Mouse (Mus musculus): ENCODE measurements around the gene Olfr1443. TPM values are rescaled to one million over a fixed set of nuclear protein-coding genes. Genes with fewer than 3 reads are reported as not detected.
"Not testable (repeated sequence)": the region's sequence is repeated elsewhere in the genome, so short reads cannot be mapped to it uniquely, and the experiment has no call there.

Olfr1443 gene
- polyA plus RNA-seq, 1 experiment from 2014 or later, result not detected

GRCm38 (mm10) chr19:12685231-12685630 is 7.3 kb downstream of the Olfr1443 start:
- H3K4me2 ChIP-seq, result no peak overlapping the region
- no peak overlapping the region for H3K4me3 ChIP-seq
- H3K9me3 ChIP-seq (replicated peaks), result no peaks in the 10 kb centered on the region
- no peak overlapping the region for H3K27ac ChIP-seq (ENCODE audit: poor library complexity, severe bottlenecking)
- H3K9ac ChIP-seq, result no peak overlapping the region
- ATAC-seq (ENCODE audit: insufficient number of reproducible peaks, low FRiP score), result no peak
- no peaks in the 10 kb centered on the region for H3K27me3 ChIP-seq (replicated peaks)
- H3K4me1 ChIP-seq (replicated peaks), result no peaks in the 10 kb centered on the region
- H3K36me3 ChIP-seq, result no peaks in the 10 kb centered on the region

GRCm38 (mm10) chr19:12695590-12695989 is 17.7 kb downstream of the Olfr1443 start, which contains the start of gene Keg1:
TSS of gene Keg1 (plus strand) at chr19:12695786.
- no peak within 1 kb of the TSS for H3K4me2 ChIP-seq
- no peaks in the 10 kb centered on the region for H3K4me1 ChIP-seq (replicated peaks)
- ATAC-seq (ENCODE audit: insufficient number of reproducible peaks, low FRiP score), result no peak
- 68% methylated on average over 3 of the region's 3 CpGs for WGBS
- H3K9me3 ChIP-seq (replicated peaks), result no peaks in the 10 kb centered on the region
- H3K36me3 ChIP-seq, result no peaks in the 10 kb centered on the region
- H3K9ac ChIP-seq, result no peak within 1 kb of the TSS
- H3K27ac ChIP-seq (ENCODE audit: poor library complexity, severe bottlenecking), result no peak within 1 kb of the TSS
- no peak within 1 kb of the TSS for H3K4me3 ChIP-seq
- H3K27me3 ChIP-seq (replicated peaks), result no peaks in the 10 kb centered on the region

- Histone ChIP-seq H3K4me1 (replicated peaks) (no peaks in the 10 kb centered on the region), H3K9ac (no peak overlapping the region), H3K4me2 (no peak overlapping the region), H3K27me3 (replicated peaks) (no peaks in the 10 kb centered on the region), H3K27ac (ENCODE audit: poor library complexity, severe bottlenecking) (no peak overlapping the region), H3K36me3 (no peaks in the 10 kb centered on the region), H3K9me3 (replicated peaks) (no peaks in the 10 kb centered on the region), H3K4me3 (no peak overlapping the region)
- no peak for ATAC-seq (ENCODE audit: insufficient number of reproducible peaks, low FRiP score)
Measured at GRCm38 (mm10) chr19:12696221-12696620, 18.3 kb downstream of the Olfr1443 start.

- no peaks in the 10 kb centered on the region for H3K27me3 ChIP-seq (replicated peaks)
- no peaks in the 10 kb centered on the region for H3K4me1 ChIP-seq (replicated peaks)
- H3K36me3 ChIP-seq, result no peaks in the 10 kb centered on the region
- no peak overlapping the region for H3K9ac ChIP-seq
- no peak overlapping the region for H3K4me3 ChIP-seq
- no peaks in the 10 kb centered on the region for H3K9me3 ChIP-seq (replicated peaks)
- H3K4me2 ChIP-seq, result no peak overlapping the region
- H3K27ac ChIP-seq (ENCODE audit: poor library complexity, severe bottlenecking), result no peak overlapping the region
- ATAC-seq (ENCODE audit: insufficient number of reproducible peaks, low FRiP score), result no peak
- 74% methylated on average over 2 of the region's 2 CpGs for WGBS
Measured at GRCm38 (mm10) chr19:12708458-12708857, 30.5 kb downstream of the Olfr1443 start.

- no peak overlapping the region for H3K27ac ChIP-seq (ENCODE audit: poor library complexity, severe bottlenecking)
- H3K9me3 ChIP-seq (replicated peaks), result no peaks in the 10 kb centered on the region
- ATAC-seq (ENCODE audit: insufficient number of reproducible peaks, low FRiP score), result no peak
- H3K4me1 ChIP-seq (replicated peaks), result no peaks in the 10 kb centered on the region
- no peak overlapping the region for H3K4me2 ChIP-seq
- no peak overlapping the region for H3K9ac ChIP-seq
- H3K4me3 ChIP-seq, result no peak overlapping the region
- no peaks in the 10 kb centered on the region for H3K36me3 ChIP-seq
- no peaks in the 10 kb centered on the region for H3K27me3 ChIP-seq (replicated peaks)
Measured at GRCm38 (mm10) chr19:12708986-12709385, 31.1 kb downstream of the Olfr1443 start.

- no peak overlapping the region for H3K9ac ChIP-seq
- H3K27ac ChIP-seq (ENCODE audit: poor library complexity, severe bottlenecking), result no peak overlapping the region
- no peak for ATAC-seq (ENCODE audit: insufficient number of reproducible peaks, low FRiP score)
- H3K4me2 ChIP-seq, result no peak overlapping the region
- H3K36me3 ChIP-seq, result no peaks in the 10 kb centered on the region
- no peaks in the 10 kb centered on the region for H3K27me3 ChIP-seq (replicated peaks)
- no peak overlapping the region for H3K4me3 ChIP-seq
- no peaks in the 10 kb centered on the region for H3K4me1 ChIP-seq (replicated peaks)
- WGBS, result 73% methylated on average over 6 of the region's 6 CpGs
- no peaks in the 10 kb centered on the region for H3K9me3 ChIP-seq (replicated peaks)
Measured at GRCm38 (mm10) chr19:12719189-12719588, 41.3 kb downstream of the Olfr1443 start.

GRCm38 (mm10) chr19:12720463-12720862 is 42.6 kb downstream of the Olfr1443 start:
- Histone ChIP-seq H3K36me3 (no peaks in the 10 kb centered on the region), H3K4me3 (no peak overlapping the region), H3K4me2 (no peak overlapping the region), H3K4me1 (replicated peaks) (no peaks in the 10 kb centered on the region), H3K9me3 (replicated peaks) (no peaks in the 10 kb centered on the region), H3K27ac (ENCODE audit: poor library complexity, severe bottlenecking) (no peak overlapping the region), H3K27me3 (replicated peaks) (no peaks in the 10 kb centered on the region), H3K9ac (no peak overlapping the region)
- WGBS, result 60% methylated on average over 2 of the region's 2 CpGs
- no peak for ATAC-seq (ENCODE audit: insufficient number of reproducible peaks, low FRiP score)

- not testable (repeated sequence) for ATAC-seq (ENCODE audit: insufficient number of reproducible peaks, low FRiP score); H3K27me3 ChIP-seq (replicated peaks); H3K4me2 ChIP-seq; H3K9me3 ChIP-seq (replicated peaks); H3K4me1 ChIP-seq (replicated peaks); H3K36me3 ChIP-seq; H3K9ac ChIP-seq; H3K27ac ChIP-seq (ENCODE audit: poor library complexity, severe bottlenecking); H3K4me3 ChIP-seq
- 78% methylated on average over 5 of the region's 5 CpGs for WGBS
Measured at GRCm38 (mm10) chr19:12720919-12721318, 43.0 kb downstream of the Olfr1443 start.

- not testable (repeated sequence) for H3K9me3 ChIP-seq (replicated peaks); H3K27me3 ChIP-seq (replicated peaks); H3K4me1 ChIP-seq (replicated peaks); H3K4me3 ChIP-seq; H3K9ac ChIP-seq; H3K4me2 ChIP-seq; ATAC-seq (ENCODE audit: insufficient number of reproducible peaks, low FRiP score); H3K36me3 ChIP-seq; H3K27ac ChIP-seq (ENCODE audit: poor library complexity, severe bottlenecking)
- 80% methylated on average over 7 of the region's 7 CpGs for WGBS
Measured at GRCm38 (mm10) chr19:12721596-12721995, 43.7 kb downstream of the Olfr1443 start.

GRCm38 (mm10) chr19:12722308-12722707 is 44.4 kb downstream of the Olfr1443 start:
- H3K27ac ChIP-seq (ENCODE audit: poor library complexity, severe bottlenecking), result no peak overlapping the region
- H3K36me3 ChIP-seq, result no peaks in the 10 kb centered on the region
- ATAC-seq (ENCODE audit: insufficient number of reproducible peaks, low FRiP score), result no peak
- H3K4me2 ChIP-seq, result no peak overlapping the region
- H3K4me1 ChIP-seq (replicated peaks), result no peaks in the 10 kb centered on the region
- no peak overlapping the region for H3K9ac ChIP-seq
- no peak overlapping the region for H3K4me3 ChIP-seq
- WGBS, result 54% methylated on average over 2 of the region's 3 CpGs
- no peaks in the 10 kb centered on the region for H3K27me3 ChIP-seq (replicated peaks)
- H3K9me3 ChIP-seq (replicated peaks), result no peaks in the 10 kb centered on the region

GRCm38 (mm10) chr19:12725851-12726250 is 47.9 kb downstream of the Olfr1443 start:
- no peak for ATAC-seq (ENCODE audit: insufficient number of reproducible peaks, low FRiP score)
- H3K36me3 ChIP-seq, result no peaks in the 10 kb centered on the region
- no peak overlapping the region for H3K9ac ChIP-seq
- H3K9me3 ChIP-seq (replicated peaks), result no peaks in the 10 kb centered on the region
- H3K27ac ChIP-seq (ENCODE audit: poor library complexity, severe bottlenecking), result no peak overlapping the region
- no peak overlapping the region for H3K4me3 ChIP-seq
- H3K27me3 ChIP-seq (replicated peaks), result no peaks in the 10 kb centered on the region
- WGBS, result 70% methylated on average over 1 of the region's 1 CpGs
- no peaks in the 10 kb centered on the region for H3K4me1 ChIP-seq (replicated peaks)
- H3K4me2 ChIP-seq, result no peak overlapping the region

- no peak overlapping the region for H3K4me2 ChIP-seq
- H3K27ac ChIP-seq (ENCODE audit: poor library complexity, severe bottlenecking), result no peak overlapping the region
- H3K4me3 ChIP-seq, result no peak overlapping the region
- WGBS, result 53% methylated on average over 1 of the region's 1 CpGs
- H3K36me3 ChIP-seq, result no peaks in the 10 kb centered on the region
- no peak overlapping the region for H3K9ac ChIP-seq
- no peaks in the 10 kb centered on the region for H3K9me3 ChIP-seq (replicated peaks)
- ATAC-seq (ENCODE audit: insufficient number of reproducible peaks, low FRiP score), result no peak
- H3K4me1 ChIP-seq (replicated peaks), result no peaks in the 10 kb centered on the region
- no peaks in the 10 kb centered on the region for H3K27me3 ChIP-seq (replicated peaks)
Measured at GRCm38 (mm10) chr19:12731036-12731435, 53.1 kb downstream of the Olfr1443 start.

Measured in heart, embryonic 12.5 days (tissue).